Mouse (Mus musculus) embryonic facial prominence, embryonic 10.5 days (tissue): ENCODE measurements around the gene Lsamp. TPM values are rescaled to one million over a fixed set of nuclear protein-coding genes. Genes with fewer than 3 reads are reported as not detected.

ENCODE experiments used
- DNase-seq: peaks from one replicate; pipeline ENCODE4 v3.0.0-alpha.2; 2017; ENCODE audit warnings: low spot score
- H3K27ac ChIP-seq: fragments of 300-500 bp; sonication (generic); replicated peaks from 2 replicates; pipeline ENCODE4 v1.5.1; 2016; ENCODE audit warnings: mild to moderate bottlenecking
- H3K27me3 ChIP-seq: fragments of 300-500 bp; sonication (generic); replicated peaks from 2 replicates; pipeline ENCODE4 v1.6.1; 2016; ENCODE audit warnings: low read depth, mild to moderate bottlenecking; ENCODE audit not compliant: poor library complexity, severe bottlenecking
- H3K36me3 ChIP-seq: fragments of 300-500 bp; sonication (generic); replicated peaks from 2 replicates; pipeline ENCODE4 v1.6.1; 2016; ENCODE audit warnings: mild to moderate bottlenecking, moderate library complexity
- H3K4me1 ChIP-seq: fragments of 300-500 bp; sonication (generic); 2 replicates; pipeline ENCODE4 v1.6.1; 2016
- H3K4me3 ChIP-seq: fragments of 300-500 bp; sonication (generic); 2 replicates; pipeline ENCODE4 v1.5.1; 2016; ENCODE audit warnings: mild to moderate bottlenecking, moderate library complexity
- H3K9me3 ChIP-seq: fragments of 300-500 bp; sonication (generic); 2 replicates; pipeline ENCODE4 v1.6.1; 2016; ENCODE audit warnings: mild to moderate bottlenecking
- WGBS: fragments of 180-500 bp; shearing (Covaris S2); methylation state at CpG from one replicate; pipeline ENCODE4 v1.1.7; 2016; 5-methylcytosine and 5-hydroxymethylcytosine counted together
- microRNA-seq: library from miRNA; unstranded; fragments of <30 nt; microRNA quantifications from one replicate; pipeline ENCODE4, GENCODE M21; 2017
- polyA plus RNA-seq: library from polyadenylated mRNA; unstranded; fragments of >200 nt; fragmentation: Nextera tagmentation; extraction: Ambion mirVana; gene quantifications from 2 replicates; pipeline ENCODE4 v1.2.1, GENCODE M21; 2016

Gene Lsamp
- polyA plus RNA-seq, 1 experiment from 2014 or later, result 6.3 TPM

DNA sequence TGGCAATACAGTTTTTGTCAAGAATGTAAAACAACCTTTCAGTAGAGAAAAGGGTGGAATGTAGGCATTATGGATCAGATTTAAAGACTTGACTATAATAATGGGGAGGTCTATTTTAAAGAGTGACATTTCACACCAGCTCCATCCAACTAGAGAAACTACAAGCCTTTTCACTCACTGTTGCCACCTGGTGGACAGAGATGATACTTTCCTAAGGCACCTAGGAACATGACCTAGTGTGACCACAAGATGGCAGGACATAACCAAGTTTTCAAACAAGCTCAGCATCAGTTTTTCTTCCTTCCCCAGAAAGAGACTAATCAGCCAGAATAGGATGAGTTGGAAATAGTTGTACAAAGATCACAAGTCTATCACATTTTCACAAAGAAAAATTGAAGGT lies 2180.8 kb downstream of the Lsamp start:
- Histone ChIP-seq H3K27ac (no peak overlapping the region), H3K4me3 (no peak overlapping the region), H3K36me3 (no peaks in the 10 kb centered on the region), H3K27me3 (no peaks in the 10 kb centered on the region), H3K4me1 (no peaks in the 10 kb centered on the region), H3K9me3 (no peaks in the 10 kb centered on the region)
- peak; percentile 75 for DNase-seq

DNA sequence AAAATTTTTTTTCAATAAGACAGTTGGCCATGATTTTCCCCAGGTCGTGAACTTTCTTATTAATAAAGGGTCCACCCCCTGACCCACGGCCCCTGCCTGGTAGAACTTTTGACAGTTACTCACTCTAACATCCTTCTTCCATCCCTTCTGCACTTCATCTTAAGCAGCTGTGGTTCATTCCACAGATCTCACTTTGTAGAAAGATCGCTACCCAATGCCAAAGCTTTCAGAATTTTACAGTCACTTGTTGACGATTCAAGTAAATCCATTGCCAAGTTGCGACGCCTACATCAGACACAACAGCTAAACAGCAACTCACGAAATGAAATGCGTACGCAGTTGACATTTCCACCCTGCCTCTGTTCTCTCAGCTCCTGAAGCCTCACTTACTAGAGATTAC lies 2184.1 kb downstream of the Lsamp start:
- 91% methylated on average over 9 of the region's 9 CpGs for WGBS
- no peak for DNase-seq

DNA sequence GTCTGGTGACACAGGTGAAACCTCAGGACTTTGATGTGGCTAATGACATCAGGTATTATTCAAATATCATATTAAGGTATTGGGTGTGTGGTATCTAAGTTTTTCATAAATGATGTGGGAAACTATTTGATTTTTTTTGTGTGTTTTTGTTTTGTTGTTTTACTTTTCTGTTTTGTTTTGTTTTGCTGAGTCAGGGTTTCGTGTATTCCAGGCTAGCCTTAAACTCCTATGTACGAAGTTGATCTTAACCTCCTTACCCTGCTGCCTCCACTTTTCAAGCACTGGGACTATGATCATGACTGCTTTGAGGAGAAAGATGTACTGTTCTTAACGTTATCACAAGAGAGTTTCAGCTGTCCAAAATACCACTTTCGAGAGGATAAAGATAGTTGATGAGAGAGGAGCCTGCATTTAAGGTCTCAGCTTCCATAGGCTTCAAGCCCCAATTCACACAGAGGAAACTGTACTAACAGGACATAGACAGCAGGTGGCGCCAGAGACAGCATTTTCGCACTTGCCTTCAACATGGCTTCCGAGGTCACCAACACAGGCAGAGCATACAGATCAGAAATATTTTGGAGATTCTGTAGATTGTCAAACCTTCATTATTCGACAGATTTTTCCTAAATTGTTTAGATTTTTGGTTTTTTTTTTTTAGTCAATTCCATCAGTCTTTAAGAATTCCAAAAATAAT lies 2185.4 kb downstream of the Lsamp start:
- H3K9me3 ChIP-seq, result no peaks in the 10 kb centered on the region
- H3K4me3 ChIP-seq, result no peak overlapping the region
- no peaks in the 10 kb centered on the region for H3K36me3 ChIP-seq
- WGBS, result 28% methylated on average over 8 of the region's 8 CpGs
- no peak overlapping the region for H3K27ac ChIP-seq
- no peaks in the 10 kb centered on the region for H3K4me1 ChIP-seq
- DNase-seq, result peak; percentile 84
- H3K27me3 ChIP-seq, result no peaks in the 10 kb centered on the region

More for the DNA sequence above, 2184.1 kb downstream of the Lsamp start:
- Histone ChIP-seq H3K4me1 (no peaks in the 10 kb centered on the region), H3K36me3 (no peaks in the 10 kb centered on the region), H3K9me3 (no peaks in the 10 kb centered on the region), H3K27me3 (no peaks in the 10 kb centered on the region), H3K4me3 (no peak overlapping the region), H3K27ac (no peak overlapping the region)

DNA sequence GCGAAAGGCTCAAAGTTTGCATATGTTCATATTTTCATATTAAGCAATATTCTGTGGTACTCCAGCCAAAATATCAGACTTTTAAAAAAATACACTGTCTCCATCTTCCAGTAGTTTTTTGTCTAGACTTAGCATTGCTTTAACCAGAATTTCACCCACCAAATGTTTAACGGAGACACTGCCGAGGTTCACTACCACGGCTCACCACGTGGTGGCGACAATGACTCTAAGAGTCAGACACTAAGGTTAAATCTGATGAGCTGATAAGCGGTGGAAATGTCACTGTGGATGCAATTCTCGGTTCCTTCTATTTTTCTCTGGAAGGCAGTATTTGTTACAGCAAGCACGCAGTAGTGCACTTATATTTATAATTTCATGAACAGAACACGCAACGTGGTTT lies 2188.3 kb downstream of the Lsamp start:
- peak; percentile 77 for DNase-seq
- H3K4me1 ChIP-seq, result no peaks in the 10 kb centered on the region
- H3K36me3 ChIP-seq, result no peaks in the 10 kb centered on the region
- H3K27ac ChIP-seq, result no peak overlapping the region
- WGBS, result 28% methylated on average over 11 of the region's 11 CpGs
- H3K4me3 ChIP-seq, result no peak overlapping the region
- H3K27me3 ChIP-seq, result no peaks in the 10 kb centered on the region
- no peaks in the 10 kb centered on the region for H3K9me3 ChIP-seq

DNA sequence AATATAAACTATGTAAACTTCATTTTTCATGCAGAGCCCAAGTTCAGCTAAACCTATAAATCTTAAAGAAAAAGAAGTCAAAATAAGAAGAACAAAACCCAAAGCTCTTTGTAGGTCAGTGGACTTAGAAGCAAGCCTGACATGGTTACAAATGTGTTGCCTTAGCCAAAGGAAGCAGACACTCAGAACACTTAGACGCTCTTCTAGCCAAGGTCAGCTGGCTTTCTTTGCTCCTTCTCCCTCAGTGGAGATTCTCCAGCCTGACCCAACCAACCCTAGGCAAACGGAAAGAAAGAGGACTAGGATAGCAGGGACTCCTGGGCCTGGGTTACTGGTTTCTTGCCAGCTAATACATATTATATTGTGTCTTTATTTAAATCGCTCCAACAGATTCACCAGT lies 2194.7 kb downstream of the Lsamp start:
- Histone ChIP-seq H3K36me3 (no peaks in the 10 kb centered on the region), H3K9me3 (no peaks in the 10 kb centered on the region), H3K4me3 (no peak overlapping the region), H3K27ac (no peak overlapping the region), H3K27me3 (no peaks in the 10 kb centered on the region), H3K4me1 (peaks cover 5% of the 10 kb centered on the region)
- no peak for DNase-seq
- 83% methylated on average over 3 of the region's 3 CpGs for WGBS

DNA sequence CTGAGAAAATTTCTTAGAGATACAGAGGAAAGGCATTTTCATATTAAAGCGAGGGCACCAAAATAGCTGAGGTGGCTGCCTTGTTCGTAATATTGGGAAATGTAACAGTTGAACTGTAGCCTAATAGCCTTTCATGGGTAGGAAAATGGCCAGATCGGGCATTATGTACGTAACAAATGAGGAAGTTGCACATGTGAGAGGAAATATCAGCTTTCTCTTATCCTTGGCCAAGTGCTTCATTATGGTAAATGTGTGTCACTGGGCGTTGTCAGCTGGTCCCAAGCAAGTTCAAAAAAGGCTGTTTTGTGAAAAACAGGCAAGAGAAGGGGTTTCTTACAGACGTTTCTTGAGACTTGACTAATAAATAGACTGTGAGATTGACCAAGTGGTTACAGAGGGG lies 2195.9 kb downstream of the Lsamp start:
- no peak overlapping the region for H3K27ac ChIP-seq
- 87% methylated on average over 6 of the region's 6 CpGs for WGBS
- DNase-seq, result no peak
- H3K4me1 ChIP-seq, result peaks cover 5% of the 10 kb centered on the region
- H3K27me3 ChIP-seq, result no peaks in the 10 kb centered on the region
- no peaks in the 10 kb centered on the region for H3K36me3 ChIP-seq
- no peaks in the 10 kb centered on the region for H3K9me3 ChIP-seq
- H3K4me3 ChIP-seq, result no peak overlapping the region

DNA sequence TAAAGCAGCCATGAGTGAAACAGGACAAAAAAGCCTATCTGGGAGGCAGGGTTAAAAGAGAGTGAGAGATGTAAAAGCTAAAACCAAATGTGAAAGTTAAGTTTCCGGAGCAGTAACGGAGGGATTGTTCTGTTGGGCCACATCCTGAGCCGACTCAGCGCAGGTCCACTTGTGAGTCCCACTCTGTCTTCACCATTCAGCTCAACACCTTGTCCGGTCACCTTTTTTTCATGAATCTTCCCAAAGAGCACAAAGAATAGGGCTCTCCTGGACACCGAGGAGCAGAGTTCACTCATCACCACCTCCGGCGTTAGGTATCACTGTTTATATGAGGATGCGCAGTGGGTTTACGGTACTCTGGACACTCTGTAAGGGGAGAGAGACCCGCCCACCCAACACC lies 2196.3 kb downstream of the Lsamp start:
- no peak overlapping the region for H3K27ac ChIP-seq
- H3K4me3 ChIP-seq, result no peak overlapping the region
- peaks cover 5% of the 10 kb centered on the region for H3K4me1 ChIP-seq
- H3K27me3 ChIP-seq, result no peaks in the 10 kb centered on the region
- H3K36me3 ChIP-seq, result no peaks in the 10 kb centered on the region
- DNase-seq, result no peak
- H3K9me3 ChIP-seq, result no peaks in the 10 kb centered on the region
- WGBS, result 96% methylated on average over 11 of the region's 11 CpGs

DNA sequence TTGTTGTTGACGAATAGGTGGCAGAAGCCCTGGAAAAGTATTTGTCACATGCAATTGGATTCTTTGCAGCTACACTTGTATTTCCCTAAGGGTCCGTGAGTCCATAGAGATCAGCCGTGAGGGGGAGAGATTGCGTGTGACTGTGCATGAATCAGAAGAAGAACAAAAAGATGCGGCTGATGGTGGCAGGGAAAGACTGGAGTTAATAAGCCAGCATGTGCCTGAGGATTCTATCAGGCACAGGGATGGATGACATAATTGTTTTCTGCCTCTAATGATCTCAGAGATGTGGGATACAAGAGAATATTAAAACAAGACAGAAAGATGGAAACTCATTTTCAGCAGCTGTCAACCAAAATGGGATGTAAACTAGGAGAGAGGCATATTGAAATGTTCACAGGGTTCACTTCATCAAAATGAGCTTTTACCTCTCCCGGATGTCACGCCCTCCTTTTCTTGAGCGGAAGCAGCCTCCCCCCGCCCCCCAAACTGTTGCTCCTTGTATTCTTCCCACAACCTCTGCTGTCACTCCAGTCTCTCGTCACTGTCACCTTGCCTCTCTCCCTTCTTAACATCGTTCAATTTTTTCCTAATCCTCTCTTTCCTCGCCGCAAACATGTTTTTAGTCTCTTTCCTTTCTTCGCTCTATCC lies 2205.4 kb downstream of the Lsamp start:
- WGBS, result 40% methylated on average over 14 of the region's 14 CpGs
- Histone ChIP-seq H3K27ac (peak overlapping the region; percentile 95), H3K4me3 (peak overlapping the region; percentile 68)

DNA sequence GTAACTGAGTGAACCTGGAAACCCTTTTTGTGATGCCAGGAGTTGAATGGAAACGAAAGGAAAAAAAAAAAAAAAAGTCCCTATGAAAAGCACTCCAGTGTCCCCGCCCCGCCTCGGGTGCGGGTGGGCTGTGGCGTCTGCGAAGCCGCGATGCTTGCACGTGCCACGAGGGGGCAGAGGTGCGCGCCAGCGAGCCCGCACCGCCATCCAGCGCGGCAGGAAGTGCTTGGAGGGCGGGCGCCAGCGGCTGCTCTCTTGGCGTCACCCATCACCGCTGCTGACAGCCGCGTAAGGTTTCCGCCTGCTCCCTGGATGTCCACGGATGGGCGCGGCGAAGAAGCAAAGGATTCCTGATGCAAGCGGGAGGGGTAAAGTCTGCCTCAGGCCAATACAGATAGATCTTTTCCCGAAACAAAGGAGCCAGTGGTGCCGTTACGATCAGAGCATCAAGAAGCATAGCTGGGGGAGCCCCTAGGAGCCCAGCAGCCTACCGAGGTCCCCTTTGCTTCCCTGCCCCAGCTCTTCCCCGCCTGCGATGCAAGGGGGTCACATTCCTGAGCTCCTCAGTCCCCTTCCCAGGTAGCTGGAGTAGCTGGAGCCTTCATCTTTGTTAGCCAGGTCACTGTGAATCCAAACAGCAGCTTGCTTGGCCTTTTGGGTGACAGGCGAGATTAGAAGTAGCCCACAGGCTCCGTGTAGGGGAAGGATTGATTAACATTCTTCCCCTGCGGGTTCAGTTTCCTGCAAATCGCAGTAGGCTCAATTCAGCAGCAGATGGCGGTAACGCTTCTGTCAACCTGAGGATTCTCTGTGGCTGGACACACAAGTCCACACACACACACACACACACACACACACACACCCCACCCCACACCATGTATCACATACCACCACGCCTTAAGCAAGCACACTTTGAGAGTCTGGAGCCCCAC lies 2206.2 kb downstream of the Lsamp start:
- Histone ChIP-seq H3K36me3 (no peaks in the 10 kb centered on the region), H3K27ac (peak overlapping the region; percentile 95), H3K4me3 (peak overlapping the region; percentile 68), H3K27me3 (no peaks in the 10 kb centered on the region), H3K4me1 (peaks cover 12% of the 10 kb centered on the region), H3K9me3 (no peaks in the 10 kb centered on the region)
- 1% methylated on average over 44 of the region's 44 CpGs for WGBS
- DNase-seq, result peak; percentile 93

More for the DNA sequence above, 2205.4 kb downstream of the Lsamp start:
- Histone ChIP-seq H3K9me3 (no peaks in the 10 kb centered on the region), H3K4me1 (peaks cover 12% of the 10 kb centered on the region), H3K27me3 (no peaks in the 10 kb centered on the region), H3K36me3 (no peaks in the 10 kb centered on the region)
- DNase-seq, result peak; percentile 40

Small RNAs within 50 kb of the gene (microRNA-seq; reads per million reads assigned to microRNA genes)
- gene Gm27887 (not detected), gene Gm47276 (not detected)
